Mouse (Mus musculus): ENCODE results near the gene Pbxip1. TPM values are rescaled to one million over a fixed set of nuclear protein-coding genes. Genes with fewer than 3 reads are reported as not detected.

Gene Pbxip1
- polyA plus RNA-seq, 1 experiment from 2014 or later: 21.7 TPM

- H3K4me3 ChIP-seq (ENCODE audit: low read depth, low read length): peak overlapping the region; percentile 65
- 0% methylated on average over 4 of the region's 4 CpGs for WGBS
- H3K27ac ChIP-seq (ENCODE audit: low read length): no peak overlapping the region
- H3K4me1 ChIP-seq (ENCODE audit: control insufficient read depth, insufficient read depth, low read length): peaks cover 17% of the 10 kb centered on the region
- no peaks in the 10 kb centered on the region for H3K9me3 ChIP-seq (ENCODE audit: control insufficient read depth, low read depth, low read length)
- no peak for ATAC-seq (ENCODE audit: insufficient number of reproducible peaks, insufficient read depth, low FRiP score, low read depth)
- peak overlapping the region; percentile 53; the same call in 1 of the 2 replicates for H3K9ac ChIP-seq (replicated peaks; ENCODE audit: low read depth, low read length)
- H3K4me2 ChIP-seq (replicated peaks; ENCODE audit: low read depth, low read length): peak overlapping the region; percentile 97
- no peaks in the 10 kb centered on the region for H3K27me3 ChIP-seq (ENCODE audit: control insufficient read depth, insufficient read depth, low read length)
- no peaks in the 10 kb centered on the region for H3K36me3 ChIP-seq (ENCODE audit: control insufficient read depth, insufficient read depth, low read length)
These were observed 39.9 kb upstream of the Pbxip1 start for GRCm38 (mm10) chr3:89396654-89397005.

GRCm38 (mm10) chr3:89401329-89401728, 35.2 kb upstream of the Pbxip1 start:
- Histone ChIP-seq H3K27ac (ENCODE audit: low read length) (no peak overlapping the region), H3K27me3 (ENCODE audit: control insufficient read depth, insufficient read depth, low read length) (no peaks in the 10 kb centered on the region), H3K4me2 (replicated peaks; ENCODE audit: low read depth, low read length) (no peak overlapping the region), H3K9me3 (ENCODE audit: control insufficient read depth, low read depth, low read length) (no peaks in the 10 kb centered on the region), H3K36me3 (ENCODE audit: control insufficient read depth, insufficient read depth, low read length) (peaks cover 12% of the 10 kb centered on the region; the same call in 1 of the 2 replicates), H3K9ac (replicated peaks; ENCODE audit: low read depth, low read length) (no peak overlapping the region), H3K4me1 (ENCODE audit: control insufficient read depth, insufficient read depth, low read length) (peaks cover 6% of the 10 kb centered on the region; the same call in 1 of the 2 replicates), H3K4me3 (ENCODE audit: low read depth, low read length) (no peak overlapping the region)
- WGBS: 88% methylated on average over 7 of the region's 7 CpGs
- no peak for ATAC-seq (ENCODE audit: insufficient number of reproducible peaks, insufficient read depth, low FRiP score, low read depth)

GRCm38 (mm10) chr3:89402693-89403092, 33.8 kb upstream of the Pbxip1 start, which contains the start of gene Lenep:
Gene Lenep (minus strand): TSS chr3:89402793.
- no peak for ATAC-seq (ENCODE audit: insufficient number of reproducible peaks, insufficient read depth, low FRiP score, low read depth)
- Histone ChIP-seq H3K4me3 (ENCODE audit: low read depth, low read length) (no peak within 1 kb of the TSS), H3K36me3 (ENCODE audit: control insufficient read depth, insufficient read depth, low read length) (peaks cover 12% of the 10 kb centered on the region; the same call in 1 of the 2 replicates), H3K27me3 (ENCODE audit: control insufficient read depth, insufficient read depth, low read length) (no peaks in the 10 kb centered on the region), H3K4me2 (replicated peaks; ENCODE audit: low read depth, low read length) (no peak within 1 kb of the TSS), H3K4me1 (ENCODE audit: control insufficient read depth, insufficient read depth, low read length) (no peaks in the 10 kb centered on the region), H3K9me3 (ENCODE audit: control insufficient read depth, low read depth, low read length) (no peaks in the 10 kb centered on the region), H3K27ac (ENCODE audit: low read length) (no peak within 1 kb of the TSS), H3K9ac (replicated peaks; ENCODE audit: low read depth, low read length) (no peak within 1 kb of the TSS)
- 78% methylated on average over 5 of the region's 5 CpGs for WGBS

- H3K27me3 ChIP-seq (ENCODE audit: control insufficient read depth, insufficient read depth, low read length): no peaks in the 10 kb centered on the region
- no peak overlapping the region for H3K4me3 ChIP-seq (ENCODE audit: low read depth, low read length)
- ATAC-seq (ENCODE audit: insufficient number of reproducible peaks, insufficient read depth, low FRiP score, low read depth): no peak
- WGBS: 87% methylated on average over 6 of the region's 6 CpGs
- no peaks in the 10 kb centered on the region for H3K9me3 ChIP-seq (ENCODE audit: control insufficient read depth, low read depth, low read length)
- no peak overlapping the region for H3K9ac ChIP-seq (replicated peaks; ENCODE audit: low read depth, low read length)
- H3K27ac ChIP-seq (ENCODE audit: low read length): no peak overlapping the region
- peaks cover 4% of the 10 kb centered on the region; the same call in 1 of the 2 replicates for H3K4me1 ChIP-seq (ENCODE audit: control insufficient read depth, insufficient read depth, low read length)
- no peak overlapping the region for H3K4me2 ChIP-seq (replicated peaks; ENCODE audit: low read depth, low read length)
- H3K36me3 ChIP-seq (ENCODE audit: control insufficient read depth, insufficient read depth, low read length): peaks cover 12% of the 10 kb centered on the region; the same call in 1 of the 2 replicates
These were observed 29.6 kb upstream of the Pbxip1 start for GRCm38 (mm10) chr3:89406887-89407286.

GRCm38 (mm10) chr3:89408448-89408847, 28.1 kb upstream of the Pbxip1 start:
- no peak overlapping the region for H3K4me2 ChIP-seq (replicated peaks; ENCODE audit: low read depth, low read length)
- H3K4me1 ChIP-seq (ENCODE audit: control insufficient read depth, insufficient read depth, low read length): peaks cover 4% of the 10 kb centered on the region; the same call in 1 of the 2 replicates
- no peaks in the 10 kb centered on the region for H3K9me3 ChIP-seq (ENCODE audit: control insufficient read depth, low read depth, low read length)
- no peak for ATAC-seq (ENCODE audit: insufficient number of reproducible peaks, insufficient read depth, low FRiP score, low read depth)
- H3K4me3 ChIP-seq (ENCODE audit: low read depth, low read length): no peak overlapping the region
- peaks cover 3% of the 10 kb centered on the region for H3K36me3 ChIP-seq (ENCODE audit: control insufficient read depth, insufficient read depth, low read length)
- no peak overlapping the region for H3K9ac ChIP-seq (replicated peaks; ENCODE audit: low read depth, low read length)
- no peaks in the 10 kb centered on the region for H3K27me3 ChIP-seq (ENCODE audit: control insufficient read depth, insufficient read depth, low read length)
- no peak overlapping the region for H3K27ac ChIP-seq (ENCODE audit: low read length)
- 62% methylated on average over 16 of the region's 16 CpGs for WGBS

GRCm38 (mm10) chr3:89409701-89410100, 26.8 kb upstream of the Pbxip1 start:
- no peak for ATAC-seq (ENCODE audit: insufficient number of reproducible peaks, insufficient read depth, low FRiP score, low read depth)
- Histone ChIP-seq H3K36me3 (ENCODE audit: control insufficient read depth, insufficient read depth, low read length) (peaks cover 10% of the 10 kb centered on the region), H3K9me3 (ENCODE audit: control insufficient read depth, low read depth, low read length) (no peaks in the 10 kb centered on the region), H3K27me3 (ENCODE audit: control insufficient read depth, insufficient read depth, low read length) (no peaks in the 10 kb centered on the region), H3K4me3 (ENCODE audit: low read depth, low read length) (no peak overlapping the region), H3K4me1 (ENCODE audit: control insufficient read depth, insufficient read depth, low read length) (peaks cover 4% of the 10 kb centered on the region; the same call in 1 of the 2 replicates), H3K4me2 (replicated peaks; ENCODE audit: low read depth, low read length) (no peak overlapping the region), H3K9ac (replicated peaks; ENCODE audit: low read depth, low read length) (no peak overlapping the region), H3K27ac (ENCODE audit: low read length) (no peak overlapping the region)
- WGBS: 93% methylated on average over 3 of the region's 3 CpGs

- ATAC-seq (ENCODE audit: insufficient number of reproducible peaks, insufficient read depth, low FRiP score, low read depth): no peak
- H3K36me3 ChIP-seq (ENCODE audit: control insufficient read depth, insufficient read depth, low read length): peaks cover 20% of the 10 kb centered on the region
- H3K4me2 ChIP-seq (replicated peaks; ENCODE audit: low read depth, low read length): peak overlapping the region; percentile 78
- H3K4me3 ChIP-seq (ENCODE audit: low read depth, low read length): peak overlapping the region; percentile 62
- WGBS: 78% methylated on average over 10 of the region's 10 CpGs
- peak overlapping the region; percentile 48; the same call in 1 of the 2 replicates for H3K9ac ChIP-seq (replicated peaks; ENCODE audit: low read depth, low read length)
- peaks cover 4% of the 10 kb centered on the region; the same call in 1 of the 2 replicates for H3K4me1 ChIP-seq (ENCODE audit: control insufficient read depth, insufficient read depth, low read length)
- no peak overlapping the region for H3K27ac ChIP-seq (ENCODE audit: low read length)
- H3K9me3 ChIP-seq (ENCODE audit: control insufficient read depth, low read depth, low read length): no peaks in the 10 kb centered on the region
- H3K27me3 ChIP-seq (ENCODE audit: control insufficient read depth, insufficient read depth, low read length): no peaks in the 10 kb centered on the region
These were observed 25.6 kb upstream of the Pbxip1 start for GRCm38 (mm10) chr3:89410864-89411263.

GRCm38 (mm10) chr3:89411490-89412393, 24.8 kb upstream of the Pbxip1 start, which contains the start of gene Flad1:
Gene Flad1 (minus strand): TSS chr3:89411870.
- WGBS: 6% methylated on average over 28 of the region's 28 CpGs
- Histone ChIP-seq H3K4me3 (ENCODE audit: low read depth, low read length) (peak within 1 kb of the TSS; percentile 62), H3K9me3 (ENCODE audit: control insufficient read depth, low read depth, low read length) (no peaks in the 10 kb centered on the region), H3K36me3 (ENCODE audit: control insufficient read depth, insufficient read depth, low read length) (peaks cover 26% of the 10 kb centered on the region), H3K4me1 (ENCODE audit: control insufficient read depth, insufficient read depth, low read length) (peaks cover 9% of the 10 kb centered on the region; the same call in 1 of the 2 replicates), H3K9ac (replicated peaks; ENCODE audit: low read depth, low read length) (peak within 1 kb of the TSS; percentile 48), H3K4me2 (replicated peaks; ENCODE audit: low read depth, low read length) (peak within 1 kb of the TSS; percentile 78), H3K27ac (ENCODE audit: low read length) (peak within 1 kb of the TSS; percentile 39; the same call in 1 of the 2 replicates), H3K27me3 (ENCODE audit: control insufficient read depth, insufficient read depth, low read length) (no peaks in the 10 kb centered on the region)
- ATAC-seq (ENCODE audit: insufficient number of reproducible peaks, insufficient read depth, low FRiP score, low read depth): peak; percentile 99
